Mouse (Mus musculus) embryo, embryonic 11.5 days (tissue): ENCODE data around the gene Olfr381.
"Not testable (repeated sequence)": the region's sequence is repeated elsewhere in the genome, so short reads cannot be mapped to it uniquely, and the experiment has no call there.

Source experiments
- DNase-seq: peaks from one replicate; pipeline ENCODE4 v3.0.0-alpha.2; 2012; ENCODE audit warnings: low read depth, low spot score

The Olfr381 gene

GRCm38 (mm10) chr11:73491503-73491902 lies at the start of gene Olfr381:
TSS of gene Olfr381 (minus strand) at chr11:73491603.
- no peak for DNase-seq

GRCm38 (mm10) chr11:73528971-73529370 lies 37.6 kb upstream of the Olfr381 start:
- not testable (repeated sequence) for DNase-seq

DNA sequence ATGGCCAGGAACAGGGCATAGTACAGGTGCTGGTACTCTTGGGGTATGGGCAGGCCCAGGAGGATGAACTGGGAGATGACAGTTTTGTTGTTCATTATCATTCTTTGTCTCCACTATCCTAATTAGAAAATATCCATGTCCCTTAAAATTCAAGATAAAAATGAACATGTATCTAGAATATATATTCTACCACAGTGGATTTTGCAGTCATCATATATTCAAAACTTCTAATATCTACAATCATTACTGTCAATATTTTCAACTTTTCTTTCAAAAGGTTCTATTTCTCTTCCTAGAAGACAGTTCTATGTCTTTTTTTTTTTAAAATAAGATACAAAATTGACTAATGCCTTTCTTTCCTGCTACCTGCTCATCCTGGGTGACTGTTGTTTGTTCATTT lies 25.7 kb upstream of the Olfr381 start, which contains the start of gene Olfr382:
Gene Olfr382 (minus strand): TSS at position 101 of the 400 bp plus-strand sequence.
- no peak for DNase-seq

DNA sequence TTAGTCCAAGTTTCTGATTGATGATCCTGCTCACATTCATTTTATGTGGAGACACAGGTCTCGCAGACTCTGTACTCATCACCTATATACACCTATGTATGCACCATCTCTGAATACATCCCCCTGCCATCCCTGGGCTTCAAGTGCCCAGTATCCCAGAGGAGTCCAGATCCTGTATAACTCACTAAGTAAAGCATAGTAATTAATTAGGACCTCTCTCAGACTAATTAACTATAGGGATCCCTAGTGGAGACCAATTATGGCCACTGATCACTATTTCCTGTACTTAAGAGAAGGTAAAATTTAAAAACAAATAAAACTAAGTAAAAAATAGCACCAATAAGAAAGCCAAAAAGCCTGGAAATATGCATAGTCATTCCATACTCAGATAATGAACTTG lies 34.0 kb downstream of the Olfr381 start, which contains the start of gene Olfr380:
Gene Olfr380 (minus strand): TSS at position 101 of the 400 bp plus-strand sequence.
- DNase-seq = no peak
